Mouse (Mus musculus) midbrain, postnatal 0 days (tissue): ENCODE measurements around the gene Rpl18. TPM values are rescaled to one million over a fixed set of nuclear protein-coding genes. Genes with fewer than 3 reads are reported as not detected.

ENCODE experiments used
- ATAC-seq: fragments of 200-750 bp; cut with Nextera tagmentation; 2 replicates; pipeline ENCODE4 v1.8.0; 2017; ENCODE audit warnings: moderate number of reproducible peaks, mild to moderate bottlenecking, moderate TSS enrichment, moderate library complexity; ENCODE audit not compliant: low FRiP score
- DNase-seq: peaks from one replicate; pipeline ENCODE4 v3.0.0-alpha.2; 2015; ENCODE audit warnings: low spot score
- H3K27ac ChIP-seq: fragments of 300-500 bp; sonication (generic); 2 replicates; pipeline ENCODE4 v1.5.1; 2014; ENCODE audit warnings: low read depth, mild to moderate bottlenecking, low read length, mixed read lengths
- H3K27me3 ChIP-seq: fragments of 300-500 bp; sonication (generic); 2 replicates; pipeline ENCODE4 v1.6.1; 2014; ENCODE audit warnings: low read length, control low read depth, mixed read lengths; ENCODE audit not compliant: insufficient read depth
- H3K36me3 ChIP-seq: fragments of 300-500 bp; sonication (generic); 2 replicates; pipeline ENCODE4 v1.6.1; 2014; ENCODE audit warnings: low read length, control low read depth, mixed read lengths; ENCODE audit not compliant: insufficient read depth
- H3K4me1 ChIP-seq: fragments of 300-500 bp; sonication (generic); 2 replicates; pipeline ENCODE4 v1.6.1; 2014; ENCODE audit warnings: mild to moderate bottlenecking, control low read depth, antibody characterized with exemption, low read length, mixed read lengths; ENCODE audit not compliant: insufficient read depth
- H3K4me2 ChIP-seq: fragments of 300-500 bp; sonication (generic); 2 replicates; pipeline ENCODE4 v1.6.1; 2014; ENCODE audit warnings: low read depth, mild to moderate bottlenecking, low read length, mixed read lengths; ENCODE audit not compliant: poor library complexity, severe bottlenecking
- H3K4me3 ChIP-seq: fragments of 300-500 bp; sonication (generic); 2 replicates; pipeline ENCODE4 v1.5.1; 2014; ENCODE audit warnings: low read depth, mild to moderate bottlenecking, low read length, moderate library complexity
- H3K9ac ChIP-seq: fragments of 300-500 bp; sonication (generic); replicated peaks from 2 replicates; pipeline ENCODE4 v1.6.1; 2014; ENCODE audit warnings: mild to moderate bottlenecking, low read length, moderate library complexity, mixed read lengths; ENCODE audit not compliant: poor library complexity, severe bottlenecking
- H3K9me3 ChIP-seq: fragments of 300-500 bp; sonication (generic); 2 replicates; pipeline ENCODE4 v1.6.1; 2016; ENCODE audit warnings: low read length, control low read depth
- CTCF ChIP-seq: IDR thresholded peaks from 2 replicates; pipeline ENCODE4 v1.5.1; 2016; ENCODE audit warnings: antibody characterized with exemption, mild to moderate bottlenecking
- WGBS: fragments of 180-500 bp; shearing (Covaris S2); extraction: QIAGEN DNeasy Blood & Tissue Kit; methylation state at CpG from one replicate; pipeline ENCODE4 v1.1.7; 2014; 5-methylcytosine and 5-hydroxymethylcytosine counted together
- polyA plus RNA-seq: library from polyadenylated mRNA; unstranded; fragments of >200 nt; fragmentation: Nextera tagmentation; extraction: Ambion mirVana; gene quantifications from 2 replicates; pipeline ENCODE4 v1.2.1, GENCODE M21; 2015
- total RNA-seq: library from RNA; depleted of rRNA; stranded (reverse); fragments of >200 nt; gene quantifications from 2 replicates; pipeline ENCODE4 v1.2.3, GENCODE M21; 2014

Rpl18 gene
- total and polyA plus RNA-seq, 2 experiments from 2014 or later: 473 to 989 TPM

DNA sequence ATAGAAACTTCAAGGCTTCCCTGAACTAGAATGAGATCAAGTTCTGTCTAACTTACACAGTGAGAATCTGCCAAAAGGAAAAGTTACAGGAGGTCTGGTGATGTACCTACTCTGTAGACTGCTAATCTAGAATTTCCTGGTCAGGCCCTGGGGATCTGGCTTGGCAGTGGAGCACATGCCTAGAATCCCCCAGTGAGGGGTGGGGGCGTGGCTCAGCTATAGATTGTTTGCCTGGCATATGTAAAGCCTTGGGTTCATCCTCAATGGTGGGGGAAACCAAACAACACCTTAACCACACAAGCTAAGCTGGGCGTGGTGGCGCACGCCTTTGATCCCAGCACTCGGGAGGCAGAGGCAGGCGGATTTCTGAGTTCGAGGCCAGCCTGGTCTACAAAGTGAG lies 17.4 kb upstream of the Rpl18 start:
- H3K4me2 ChIP-seq: no peak overlapping the region
- WGBS: 84% methylated on average over 3 of the region's 7 CpGs
- H3K9ac ChIP-seq: no peak overlapping the region
- peak overlapping the region; percentile 95; the same call in 1 of the 2 replicates for H3K27ac ChIP-seq
- no peaks in the 10 kb centered on the region for H3K9me3 ChIP-seq
- H3K36me3 ChIP-seq: no peaks in the 10 kb centered on the region
- no peak overlapping the region for H3K4me3 ChIP-seq
- H3K27me3 ChIP-seq: no peaks in the 10 kb centered on the region
- peaks cover 12% of the 10 kb centered on the region for H3K4me1 ChIP-seq
- ATAC-seq (no peak), DNase-seq (no peak)
- TF ChIP-seq CTCF: no peak

DNA sequence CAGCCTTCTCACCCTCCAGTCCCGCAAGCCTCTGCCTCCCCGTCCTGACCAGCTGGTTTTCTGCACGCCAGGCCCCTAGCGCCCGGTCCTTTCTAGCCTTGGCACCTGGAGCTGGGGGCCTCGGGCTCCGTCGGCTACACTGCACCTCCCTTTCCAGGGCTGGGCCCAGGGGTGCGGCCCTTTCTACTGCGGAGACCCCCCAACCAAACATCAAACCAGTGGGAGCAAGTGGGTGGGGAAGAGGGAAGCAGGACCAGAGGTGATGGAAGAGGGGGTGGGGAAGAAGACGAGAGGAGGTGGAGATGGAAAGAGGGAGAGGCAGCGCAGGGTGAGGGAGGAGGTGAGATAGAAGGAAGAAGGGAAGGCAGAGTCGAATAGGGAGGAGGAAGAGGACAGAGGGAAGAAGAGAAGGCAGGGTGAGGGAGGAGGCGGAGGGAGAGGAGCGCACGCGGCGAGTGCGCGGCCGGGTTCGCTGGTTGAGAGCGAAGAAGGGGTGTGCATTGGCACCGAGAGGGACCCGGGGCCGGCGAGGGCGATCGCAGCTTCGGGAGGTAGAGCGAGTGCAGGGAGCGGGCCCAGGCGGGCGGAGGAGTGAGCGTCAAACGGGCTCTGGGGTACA lies 15.6 kb upstream of the Rpl18 start, which contains the start of gene Car11:
Gene Car11 (plus strand): TSS at position 321 of the 619 bp plus-strand sequence.
- Histone ChIP-seq H3K9ac (peak within 1 kb of the TSS; percentile 80), H3K9me3 (no peaks in the 10 kb centered on the region), H3K36me3 (no peaks in the 10 kb centered on the region), H3K4me1 (peaks cover 14% of the 10 kb centered on the region), H3K4me3 (peak within 1 kb of the TSS; percentile 56), H3K27me3 (no peaks in the 10 kb centered on the region), H3K27ac (peak within 1 kb of the TSS; percentile 95), H3K4me2 (peak within 1 kb of the TSS; percentile 94)
- TF ChIP-seq CTCF: no peak
- under 1% methylated on average over 35 of the region's 36 CpGs for WGBS
- DNase-seq: peak; percentile 48
- ATAC-seq: peak; percentile 10; the same call in 1 of the 2 replicates

DNA sequence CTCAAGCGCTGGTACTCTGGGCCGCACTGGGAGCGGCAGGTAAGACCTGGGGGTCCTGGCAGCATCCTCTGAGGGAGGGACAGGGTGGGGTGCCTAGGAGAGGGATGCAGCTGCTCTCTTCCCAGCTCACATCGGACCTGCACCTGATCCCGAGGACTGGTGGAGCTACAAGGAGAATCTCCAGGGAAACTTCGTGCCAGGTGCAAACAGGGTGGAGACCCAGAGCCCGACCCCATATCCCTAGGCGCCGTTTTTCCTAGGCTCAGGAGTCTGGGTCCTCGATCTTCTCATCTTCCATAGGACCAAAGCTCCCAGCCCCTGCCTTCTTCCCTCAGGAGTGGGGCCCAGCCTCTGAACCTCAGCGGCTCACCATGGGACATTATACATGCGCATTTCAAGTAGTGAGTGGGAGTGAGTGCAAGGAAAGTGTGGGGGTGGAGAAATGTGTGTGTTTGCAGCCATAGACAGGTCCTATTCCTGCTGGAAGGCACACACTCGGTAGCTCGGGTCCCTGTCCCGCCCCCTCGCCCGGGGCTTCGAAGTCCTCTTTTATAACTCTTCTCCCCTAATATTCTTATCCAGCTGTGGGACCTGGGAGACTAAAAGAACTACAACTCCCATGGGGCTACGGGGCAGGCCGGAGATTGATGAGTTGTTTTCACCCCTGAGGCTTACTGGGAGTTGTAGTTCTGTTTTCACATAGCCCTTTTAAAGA lies 14.8 kb upstream of the Rpl18 start:
- ATAC-seq (peak; percentile 0; the same call in 1 of the 2 replicates), DNase-seq (peak; percentile 89)
- Histone ChIP-seq H3K9ac (peak overlapping the region; percentile 80), H3K9me3 (no peaks in the 10 kb centered on the region), H3K4me2 (peak overlapping the region; percentile 94), H3K4me1 (peaks cover 16% of the 10 kb centered on the region), H3K27me3 (no peaks in the 10 kb centered on the region), H3K36me3 (no peaks in the 10 kb centered on the region), H3K4me3 (peak overlapping the region; percentile 56), H3K27ac (peak overlapping the region; percentile 95)
- TF ChIP-seq CTCF: no peak
- under 1% methylated on average over 19 of the region's 20 CpGs for WGBS

DNA sequence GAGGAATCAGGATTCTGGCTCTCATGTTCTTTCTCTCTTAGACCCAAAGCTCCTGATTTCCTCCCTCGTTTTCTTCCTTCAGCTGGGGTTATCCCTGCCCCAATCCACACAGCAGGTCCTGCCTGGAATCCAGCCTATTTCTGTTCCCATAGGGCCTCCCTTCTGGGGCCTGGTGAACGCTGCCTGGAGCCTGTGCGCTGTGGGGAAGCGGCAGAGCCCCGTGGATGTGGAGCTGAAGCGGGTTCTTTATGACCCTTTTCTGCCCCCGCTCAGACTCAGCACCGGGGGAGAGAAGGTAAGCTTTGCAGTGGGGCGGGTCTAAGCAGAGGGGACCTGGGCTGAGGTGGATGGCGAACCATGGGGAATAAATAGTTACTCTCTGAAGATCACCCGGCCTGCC lies 14.2 kb upstream of the Rpl18 start:
- 32% methylated on average over 11 of the region's 11 CpGs for WGBS
- H3K4me3 ChIP-seq: peak overlapping the region; percentile 56
- H3K4me1 ChIP-seq: peaks cover 22% of the 10 kb centered on the region
- peak overlapping the region; percentile 94 for H3K4me2 ChIP-seq
- no peaks in the 10 kb centered on the region for H3K36me3 ChIP-seq
- DNase-seq (no peak), ATAC-seq (no peak)
- H3K9ac ChIP-seq: peak overlapping the region; percentile 80
- H3K27ac ChIP-seq: peak overlapping the region; percentile 71
- no peaks in the 10 kb centered on the region for H3K9me3 ChIP-seq
- no peaks in the 10 kb centered on the region for H3K27me3 ChIP-seq
- TF ChIP-seq CTCF: no peak

DNA sequence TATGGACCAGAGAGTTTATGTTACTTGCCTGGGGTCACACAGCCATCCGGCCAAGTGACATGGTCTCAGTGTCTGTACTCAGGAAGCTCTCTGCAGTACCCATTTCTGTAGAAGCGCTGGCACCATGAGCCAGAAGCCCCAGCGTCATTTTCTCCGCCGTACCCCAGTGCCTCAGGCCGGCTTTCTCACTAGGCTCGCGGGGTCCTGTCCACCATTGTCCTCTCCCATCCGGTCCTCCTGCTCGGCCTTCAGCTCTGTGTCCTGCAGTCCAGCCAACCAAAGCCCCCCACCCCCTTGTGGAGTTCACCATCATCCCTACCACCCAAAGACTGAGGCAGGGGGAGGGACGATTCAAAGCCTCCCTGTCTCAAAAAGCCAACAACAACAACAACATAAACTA lies 13.7 kb upstream of the Rpl18 start:
- no peak for TF ChIP-seq CTCF
- Histone ChIP-seq H3K4me1 (peaks cover 22% of the 10 kb centered on the region), H3K27ac (no peak overlapping the region; the same call in 1 of the 2 replicates), H3K27me3 (no peaks in the 10 kb centered on the region), H3K9me3 (no peaks in the 10 kb centered on the region), H3K9ac (no peak overlapping the region), H3K4me2 (peak overlapping the region; percentile 94; the same call in 1 of the 2 replicates), H3K36me3 (no peaks in the 10 kb centered on the region), H3K4me3 (no peak overlapping the region)
- DNase-seq (no peak), ATAC-seq (no peak)
- WGBS: 79% methylated on average over 11 of the region's 11 CpGs

DNA sequence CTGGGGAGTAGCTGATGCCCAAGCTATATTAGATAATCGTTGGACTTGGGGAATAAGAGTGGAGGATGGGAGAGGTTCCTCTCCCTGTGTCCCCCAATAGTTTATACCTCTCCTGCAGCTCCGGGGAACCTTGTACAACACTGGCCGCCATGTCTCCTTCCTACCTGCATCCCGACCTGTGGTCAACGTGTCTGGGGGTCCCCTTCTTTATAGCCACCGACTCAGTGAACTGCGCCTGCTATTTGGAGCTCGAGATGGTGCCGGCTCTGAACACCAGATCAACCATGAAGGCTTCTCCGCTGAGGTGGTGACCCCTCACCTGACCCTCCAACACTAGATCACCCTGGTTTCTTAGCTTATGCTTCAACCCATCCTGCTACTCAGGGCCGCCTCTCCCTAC lies 12.9 kb upstream of the Rpl18 start:
- H3K4me1 ChIP-seq: peaks cover 22% of the 10 kb centered on the region

More for the DNA sequence above, 12.9 kb upstream of the Rpl18 start:
- H3K9me3 ChIP-seq: no peaks in the 10 kb centered on the region
- no peak overlapping the region for H3K27ac ChIP-seq
- no peak for TF ChIP-seq CTCF
- 93% methylated on average over 11 of the region's 11 CpGs for WGBS
- H3K4me3 ChIP-seq: no peak overlapping the region
- no peak overlapping the region for H3K9ac ChIP-seq
- DNase-seq: no peak
- H3K36me3 ChIP-seq: no peaks in the 10 kb centered on the region
- ATAC-seq: no peak
- H3K4me2 ChIP-seq: no peak overlapping the region
- H3K27me3 ChIP-seq: no peaks in the 10 kb centered on the region
